Mouse (Mus musculus): ENCODE data around the gene Acbd6.

- TF ChIP-seq POLR2A (IDR thresholded peaks at IDR 0.05; ENCODE audit: control insufficient read depth, extremely low read depth, insufficient read depth, low read length, poor library complexity): no peak
- no peak for TF ChIP-seq CTCF (IDR thresholded peaks at IDR 0.05; ENCODE audit: borderline replicate concordance, control insufficient read depth, extremely low read depth, insufficient read depth, low read length, poor library complexity)
Observed at GRCm38 (mm10) chr1:155693026-155693425, 135.1 kb downstream of the Acbd6 start.

Data from thymus, adult 2 months (tissue).